ENCODE assay signal across 9 mouse cellular contexts in genomic region chr5:69520661-69521278, GRCm38 (mm10). TPM values are rescaled to one million over a fixed set of nuclear protein-coding genes. Genes with fewer than 3 reads are reported as not detected.
DNase-seq lines count a peak whose midpoint lies in the region; ATAC-seq and TF ChIP-seq lines count a peak whose summit lies in the region.
"Had no signal": no experiment of that assay in that cellular context is flagged by ENCODE, and none has a peak within 500 bp of the region (broad histone marks: within the 10 kb centered on the region; RNA-seq: fewer than 3 reads in every experiment).

No protein-coding gene starts in this region.

- no peak overlapping the region for H3K4me2 ChIP-seq in intestine, embryonic 14.5 days (ENCODE audit: low read length)
- H3K4me2 ChIP-seq in intestine, embryonic 15.5 days (replicated peaks), result no peak overlapping the region
- H3K4me2 ChIP-seq: limb, embryonic 15.5 days had no signal

- no peaks in the 10 kb centered on the region for H3K9me3 ChIP-seq in intestine, embryonic 14.5 days (ENCODE audit: control insufficient read depth, low read length)
- no peaks in the 10 kb centered on the region for H3K9me3 ChIP-seq in intestine, embryonic 15.5 days
- H3K9me3 ChIP-seq: limb, embryonic 15.5 days had no signal

- no peak overlapping the region for H3K4me3 ChIP-seq in intestine, embryonic 14.5 days (ENCODE audit: low read depth, low read length)
- H3K4me3 ChIP-seq in intestine, embryonic 15.5 days (replicated peaks), result no peak overlapping the region
- H3K4me3 ChIP-seq in layer of hippocampus, adult 2 months, result no peak overlapping the region
- H3K4me3 ChIP-seq: limb, embryonic 15.5 days had no signal

- WGBS in intestine, embryonic 14.5 days, result 37% methylated on average over 7 of the region's 7 CpGs
- 34% methylated on average over 7 of the region's 7 CpGs for WGBS in intestine, embryonic 15.5 days

- peak; percentile 93 for TF ChIP-seq CTCF in layer of hippocampus, adult 2 months (conservative IDR thresholded peaks at IDR 0.05)

- no peaks in the 10 kb centered on the region for H3K27me3 ChIP-seq in intestine, embryonic 14.5 days (replicated peaks; ENCODE audit: control insufficient read depth, insufficient read depth, low read length)
- no peaks in the 10 kb centered on the region for H3K27me3 ChIP-seq in intestine, embryonic 15.5 days (replicated peaks)
- H3K27me3 ChIP-seq: limb, embryonic 15.5 days had no signal

- no peak overlapping the region for H3K9ac ChIP-seq in intestine, embryonic 14.5 days (ENCODE audit: low read length)
- H3K9ac ChIP-seq in intestine, embryonic 15.5 days, result no peak overlapping the region
- H3K9ac ChIP-seq: limb, embryonic 15.5 days had no signal

- peak; percentile 74 for DNase-seq in intestine, embryonic 14.5 days (ENCODE audit: low spot score)
- DNase-seq in NIH3T3 (ENCODE audit: low read depth), result peak; percentile 80
- peak; percentile 81 to 85 for DNase-seq in cerebellum, postnatal 10 days
- DNase-seq in frontal cortex, postnatal 14 days (ENCODE audit: low spot score in 2 of 2), result peak; percentile 10 to 64
- peak; percentile 21 to 66 for DNase-seq in layer of hippocampus, adult 2 months (ENCODE audit: low spot score in 2 of 2)
- DNase-seq in lung, postnatal 25 days (ENCODE audit: low spot score), result peak; percentile 17
- peak; percentile 23 for DNase-seq in right cerebral cortex, postnatal 25 days

- no peak overlapping the region for H3K27ac ChIP-seq in intestine, embryonic 14.5 days (ENCODE audit: low read depth)
- H3K27ac ChIP-seq in intestine, embryonic 15.5 days, result no peak overlapping the region
- no peak overlapping the region for H3K27ac ChIP-seq in layer of hippocampus, adult 2 months
- H3K27ac ChIP-seq: limb, embryonic 15.5 days had no signal

- no peaks in the 10 kb centered on the region for H3K4me1 ChIP-seq in intestine, embryonic 14.5 days (replicated peaks; ENCODE audit: control insufficient read depth, insufficient read depth, low read length)
- H3K4me1 ChIP-seq in intestine, embryonic 15.5 days (replicated peaks), result no peaks in the 10 kb centered on the region
- H3K4me1 ChIP-seq: limb, embryonic 15.5 days had no signal

- H3K36me3 ChIP-seq in intestine, embryonic 14.5 days (ENCODE audit: control insufficient read depth, insufficient read depth, low read length), result no peaks in the 10 kb centered on the region
- H3K36me3 ChIP-seq in intestine, embryonic 15.5 days, result no peaks in the 10 kb centered on the region
- H3K36me3 ChIP-seq: limb, embryonic 15.5 days had no signal

- 0 out of 2 replicates have a peak, but pooled peaks have one; percentile 50 for ATAC-seq in intestine, embryonic 14.5 days (replicated peaks; ENCODE audit: low FRiP score, low TSS enrichment, low read depth)
- no peak for ATAC-seq in intestine, embryonic 15.5 days

RNA-seq across cellular contexts. Expression of gene Yipf7, which starts 21.7 kb away (rescaled TPM):
- polyA plus RNA-seq in intestine, embryonic 14.5 days (2014; fragmentation: Nextera tagmentation; extraction: Ambion mirVana), result 0.19 TPM in 1 of 2 replicates, not detected in the other
- polyA plus RNA-seq in intestine, embryonic 15.5 days (2015; fragmentation: Nextera tagmentation; extraction: Ambion mirVana), result not detected in 2 replicates
- not detected for total RNA-seq in layer of hippocampus, adult 2 months (2021)

RNA-seq across cellular contexts. Expression of gene Guf1, which starts 36.0 kb away (rescaled TPM):
- 55.6 and 66.6 TPM in 2 replicates for polyA plus RNA-seq in intestine, embryonic 14.5 days (2014; fragmentation: Nextera tagmentation; extraction: Ambion mirVana)
- 41.9 and 45.3 TPM in 2 replicates for polyA plus RNA-seq in intestine, embryonic 15.5 days (2015; fragmentation: Nextera tagmentation; extraction: Ambion mirVana)
- 10 to 100 TPM; 24.3 to 24.4 TPM for total RNA-seq in layer of hippocampus, adult 2 months (2021)

Comparison
In these comparisons a context has a peak if more than half of its experiments do, and no peak if none do; other contexts are left out.
1. DNase-seq: peak in every context shown above with its lines; median percentile 83 in cerebellum, postnatal 10 days; 80 in NIH3T3; 74 in intestine, embryonic 14.5 days; 44 in layer of hippocampus, adult 2 months; 37 in frontal cortex, postnatal 14 days; 23 in right cerebral cortex, postnatal 25 days; 17 in lung, postnatal 25 days.